Mouse (Mus musculus) myocyte (in vitro differentiated cells): ENCODE data around the gene Rab10.

ENCODE experiments used
- CEBPB ChIP-seq: IDR thresholded peaks from 2 replicates; pipeline ENCODE4 v1.6.1; 2011; ENCODE audit warnings: mild to moderate bottlenecking, moderate library complexity; ENCODE audit not compliant: poor library complexity, insufficient read depth, severe bottlenecking
- MAX ChIP-seq: IDR thresholded peaks from one replicate; pipeline ENCODE4 v1.6.1; 2011; ENCODE audit warnings: low read depth, mild to moderate bottlenecking, control low read depth
- MYOD1 ChIP-seq, 3 experiments: IDR thresholded peaks; one replicate each; pipeline ENCODE4 v1.6.1; 2011; ENCODE audit warnings: control low read depth in 2 of 3, low read depth in 2 of 3, mild to moderate bottlenecking in 2 of 3, moderate library complexity in 1 of 3; ENCODE audit not compliant: insufficient read length in 2 of 3, control insufficient read depth in 1 of 3
- MYOG ChIP-seq, 3 experiments: IDR thresholded peaks; one replicate each; pipeline ENCODE4 v1.6.1; 2011; ENCODE audit warnings: control low read depth in 2 of 3, low read depth in 2 of 3, mild to moderate bottlenecking in 2 of 3; ENCODE audit not compliant: insufficient read length in 2 of 3, control insufficient read depth in 1 of 3, insufficient read depth in 1 of 3
- POLR2A ChIP-seq: IDR thresholded peaks from one replicate; pipeline ENCODE4 v1.6.1; 2011; ENCODE audit warnings: low read depth, mild to moderate bottlenecking, control low read depth, moderate library complexity; ENCODE audit not compliant: insufficient read length
- POLR2AphosphoS2 ChIP-seq: IDR thresholded peaks from one replicate; pipeline ENCODE4 v1.6.1; 2011; ENCODE audit warnings: low read depth, control low read depth; ENCODE audit not compliant: insufficient read length
- SRF ChIP-seq: IDR thresholded peaks from one replicate; pipeline ENCODE4 v1.6.1; 2011; ENCODE audit warnings: low read depth; ENCODE audit not compliant: control insufficient read depth, insufficient read length
- TCF3 ChIP-seq: IDR thresholded peaks from one replicate; pipeline ENCODE4 v1.6.1; 2011; ENCODE audit warnings: low read depth, control low read depth; ENCODE audit not compliant: insufficient read length
- USF1 ChIP-seq: IDR thresholded peaks from one replicate; pipeline ENCODE4 v1.6.1; 2011; ENCODE audit warnings: low read depth, mild to moderate bottlenecking, control low read depth, moderate library complexity

- TF ChIP-seq POLR2A (no peak), USF1 (no peak), SRF (no peak), CEBPB (no peak), POLR2AphosphoS2 (no peak), MYOG (IDR thresholded peaks at IDR 0.05; ENCODE audit: control insufficient read depth in 1 of 3, insufficient read depth in 1 of 3, insufficient read length in 2 of 3, low read depth in 2 of 3) (no peak), TCF3 (no peak), MYOD1 (IDR thresholded peaks at IDR 0.05; ENCODE audit: control insufficient read depth in 1 of 3, insufficient read length in 2 of 3, low read depth in 2 of 3) (no peak), MAX (no peak)
Measured at GRCm38 (mm10) chr12:3310321-3310692, 538 bp upstream of the Rab10 start.
